Mouse (Mus musculus) bone marrow macrophage, adult 2 months (primary cell): ENCODE data around the gene Asf1b. TPM values are rescaled to one million over a fixed set of nuclear protein-coding genes. Genes with fewer than 3 reads are reported as not detected.
A peak's percentile ranks its signal among the peaks of the same experiment; 100 is the strongest.
"Not testable (repeated sequence)": the region's sequence is repeated elsewhere in the genome, so short reads cannot be mapped to it uniquely, and the experiment has no call there.

ENCODE experiments used
- H3K27ac ChIP-seq: 2 replicates; pipeline ENCODE4 v1.5.1; 2012; ENCODE audit warnings: low read depth, low read length; ENCODE audit not compliant: insufficient read depth
- H3K4me1 ChIP-seq: 2 replicates; pipeline ENCODE4 v1.6.1; 2012; ENCODE audit warnings: low read length; ENCODE audit not compliant: control insufficient read depth, insufficient read depth
- H3K4me3 ChIP-seq: 2 replicates; pipeline ENCODE4 v1.5.1; 2012; ENCODE audit warnings: mild to moderate bottlenecking, low read length, moderate library complexity; ENCODE audit not compliant: insufficient read depth
- CTCF ChIP-seq: IDR thresholded peaks from 2 replicates; pipeline ENCODE4 v1.5.1; 2012; ENCODE audit warnings: low read depth, mild to moderate bottlenecking, low read length, moderate library complexity
- POLR2A ChIP-seq: IDR thresholded peaks from 2 replicates; pipeline ENCODE4 v1.6.1; 2012; ENCODE audit warnings: mild to moderate bottlenecking, low read depth, low read length, borderline replicate concordance
- polyA plus RNA-seq: library from polyadenylated mRNA; stranded (reverse); fragments of >200 nt; gene quantifications from 2 replicates; pipeline ENCODE4 v1.2.4, GENCODE M21; 2012; ENCODE audit not compliant: missing spikeins, insufficient read depth, insufficient read length

The Asf1b gene
- polyA plus RNA-seq, 1 experiment, result 42.9 TPM

DNA sequence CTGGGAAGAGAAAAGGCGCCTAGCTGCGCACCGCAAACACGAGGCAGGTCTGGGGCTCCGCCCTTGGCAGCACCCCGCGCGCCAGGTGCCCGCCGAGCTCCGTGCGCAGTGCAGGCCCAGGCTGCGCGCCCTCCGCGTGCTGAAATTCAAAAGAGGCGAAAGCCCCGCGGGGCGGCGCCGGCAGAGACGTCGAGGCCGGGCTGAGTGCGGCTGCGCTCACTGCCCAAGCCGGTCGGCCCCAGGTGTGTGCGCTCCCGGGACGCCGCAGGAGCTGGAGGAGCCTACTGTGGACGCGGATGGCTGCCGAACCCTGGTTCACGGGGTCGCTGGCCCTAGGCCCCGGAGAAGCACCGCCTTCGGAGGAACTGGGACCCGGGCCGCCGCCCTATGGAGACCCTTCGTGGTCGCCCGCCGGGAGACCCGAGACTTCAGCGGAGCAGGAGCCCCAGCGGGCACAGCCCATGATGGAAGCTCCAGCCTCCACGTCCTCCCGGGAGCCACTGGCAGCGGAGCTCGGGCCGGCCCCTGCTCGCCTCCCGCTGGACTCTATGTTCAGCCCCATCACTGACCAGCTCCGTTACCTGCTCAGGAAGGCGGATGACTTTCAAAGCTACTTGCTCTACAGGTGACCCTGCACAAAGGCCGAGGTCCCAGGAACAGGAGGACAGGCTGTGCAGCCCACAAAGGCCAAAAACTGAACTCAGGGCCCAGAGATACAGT, 46.1 kb downstream of the Asf1b start, which contains the start of gene 1700067K01Rik:
Gene 1700067K01Rik (plus strand): TSS at position 222 of the 720 bp plus-strand sequence.
- H3K4me1 ChIP-seq, result peaks cover 21% of the 10 kb centered on the region
- TF ChIP-seq POLR2A (no peak), CTCF (no peak)
- no peak within 1 kb of the TSS for H3K4me3 ChIP-seq
- no peak within 1 kb of the TSS for H3K27ac ChIP-seq

DNA sequence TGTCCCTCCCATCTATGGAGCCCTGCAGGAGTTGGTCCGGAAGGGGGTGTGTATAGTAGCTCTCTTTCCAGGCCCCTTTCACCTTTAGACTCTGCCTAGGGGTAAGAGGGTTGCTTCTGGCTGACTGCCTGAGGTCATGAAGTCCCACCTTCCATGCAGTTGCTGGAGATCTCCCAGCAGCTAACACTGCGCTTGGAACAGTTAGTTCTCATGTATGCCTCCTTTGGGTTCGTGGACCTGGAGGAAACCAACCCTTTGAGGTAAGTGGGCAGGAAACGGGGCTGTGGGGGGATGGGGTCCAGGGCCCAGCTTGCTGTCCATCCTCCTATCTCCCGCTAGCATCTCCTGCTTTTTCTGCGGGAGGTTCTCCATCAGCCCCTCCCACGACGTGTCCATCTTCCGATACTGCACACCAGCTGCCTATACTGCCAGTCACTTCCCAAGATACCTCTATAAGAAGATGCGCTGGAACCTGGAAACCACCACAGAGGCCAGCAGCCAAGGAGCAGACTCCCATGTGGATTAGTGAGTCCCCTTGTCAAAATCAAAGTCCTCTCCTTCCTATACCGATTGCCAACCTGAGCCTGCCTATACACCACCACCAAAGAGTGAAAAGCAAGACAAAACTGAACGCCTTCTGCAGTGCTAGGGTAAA, 47.8 kb downstream of the Asf1b start:
- Histone ChIP-seq H3K4me1 (peaks cover 21% of the 10 kb centered on the region), H3K4me3 (no peak overlapping the region), H3K27ac (no peak overlapping the region)

DNA sequence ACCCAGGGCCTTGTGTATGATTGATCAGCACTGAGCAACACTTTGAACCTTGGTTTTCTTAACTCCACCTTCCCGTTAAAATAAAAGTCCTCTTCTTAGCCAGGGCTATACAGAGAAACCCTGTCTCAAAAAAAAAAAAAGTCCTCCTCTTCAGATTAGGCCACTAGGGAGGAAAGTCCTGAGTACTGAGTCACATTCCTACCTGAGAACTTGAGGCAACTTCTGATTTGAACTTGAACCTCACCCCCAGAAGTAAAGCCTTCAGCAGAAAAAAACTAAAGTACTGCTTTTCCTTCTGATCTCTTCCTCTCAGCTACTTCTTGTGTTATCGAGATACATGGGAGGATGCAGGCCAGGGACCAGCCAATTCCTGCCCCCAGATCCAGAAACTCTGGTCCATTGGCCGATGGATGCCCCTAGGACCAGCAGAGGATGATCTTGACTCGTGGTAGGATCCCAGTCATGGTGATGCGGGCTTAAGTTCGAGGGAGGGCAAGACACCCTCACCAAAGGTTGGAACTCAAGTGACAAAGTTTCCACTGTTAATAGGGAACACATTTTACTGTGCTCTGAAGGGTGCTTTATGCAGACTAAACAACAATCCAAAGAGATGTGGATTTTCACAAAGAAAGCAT, 48.4 kb downstream of the Asf1b start:
- peak overlapping the region; percentile 69 for H3K4me3 ChIP-seq

More for the DNA sequence above, 47.8 kb downstream of the Asf1b start:
- TF ChIP-seq POLR2A (no peak), CTCF (no peak)

DNA sequence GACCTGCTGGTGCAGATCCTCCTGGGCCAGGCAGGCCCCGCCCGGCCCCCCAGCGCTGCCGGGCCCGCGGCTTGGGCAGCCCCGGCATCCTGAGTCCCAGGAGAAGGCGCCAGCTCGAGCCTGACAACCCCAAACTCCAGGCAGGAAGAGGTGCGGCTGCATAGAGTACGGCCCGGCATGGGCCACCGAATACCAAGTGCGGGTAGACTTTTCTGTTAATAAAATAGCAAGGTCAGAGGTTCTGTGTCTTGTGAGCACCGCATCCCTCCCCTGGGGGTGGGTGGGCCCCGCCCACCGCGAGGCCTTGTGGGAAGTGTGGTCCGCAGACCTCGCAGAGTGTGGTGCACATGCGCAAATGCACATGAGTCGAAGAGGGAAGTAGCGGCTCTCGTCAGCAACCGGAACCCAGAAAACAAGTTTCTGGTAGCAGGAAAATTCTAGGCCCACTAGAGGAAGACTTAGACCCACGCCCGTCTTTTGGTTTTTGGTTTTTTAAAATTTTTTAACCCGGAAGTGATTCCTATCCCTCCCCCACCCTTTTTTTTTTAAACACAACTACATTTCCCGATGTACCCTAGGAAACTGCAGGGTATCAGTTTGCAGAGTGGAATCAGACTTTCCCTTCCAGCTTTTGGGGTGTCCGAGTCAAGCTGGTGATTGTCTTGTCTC, 49.4 kb downstream of the Asf1b start:
- H3K4me1 ChIP-seq, result peaks cover 17% of the 10 kb centered on the region
- peak overlapping the region; percentile 95 for H3K27ac ChIP-seq
- H3K4me3 ChIP-seq, result peak overlapping the region; percentile 69
- no peak for TF ChIP-seq CTCF
- 0 out of 2 replicates have a peak, but pooled peaks have one; percentile 50 for TF ChIP-seq POLR2A

More for the DNA sequence above, 48.4 kb downstream of the Asf1b start:
- Histone ChIP-seq H3K27ac (peak overlapping the region; percentile 75; the same call in 1 of the 2 replicates), H3K4me1 (peaks cover 21% of the 10 kb centered on the region)
- TF ChIP-seq CTCF, result no peak
- TF ChIP-seq POLR2A, result no peak

DNA sequence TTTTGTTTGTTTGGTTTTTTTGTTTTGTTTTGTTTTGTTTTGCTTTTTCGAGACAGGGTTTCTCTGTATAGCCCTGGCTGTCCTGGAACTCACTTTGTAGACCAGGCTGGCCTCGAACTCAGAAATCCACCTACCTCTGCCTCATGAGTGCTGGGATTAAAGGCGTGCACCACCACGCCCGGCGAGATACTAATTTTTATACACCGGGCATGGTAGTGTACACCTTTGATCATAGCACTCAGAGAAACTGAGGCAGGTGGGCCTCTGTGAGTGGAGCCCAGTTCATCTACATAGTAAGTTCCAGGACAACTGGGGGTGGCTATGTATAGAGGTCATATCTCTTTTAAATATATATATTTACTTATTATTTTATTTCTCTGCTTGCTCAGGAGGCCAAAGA, 50.2 kb downstream of the Asf1b start:
- peaks cover 17% of the 10 kb centered on the region for H3K4me1 ChIP-seq
- peak overlapping the region; percentile 95 for H3K27ac ChIP-seq
- H3K4me3 ChIP-seq, result not testable (repeated sequence)

DNA sequence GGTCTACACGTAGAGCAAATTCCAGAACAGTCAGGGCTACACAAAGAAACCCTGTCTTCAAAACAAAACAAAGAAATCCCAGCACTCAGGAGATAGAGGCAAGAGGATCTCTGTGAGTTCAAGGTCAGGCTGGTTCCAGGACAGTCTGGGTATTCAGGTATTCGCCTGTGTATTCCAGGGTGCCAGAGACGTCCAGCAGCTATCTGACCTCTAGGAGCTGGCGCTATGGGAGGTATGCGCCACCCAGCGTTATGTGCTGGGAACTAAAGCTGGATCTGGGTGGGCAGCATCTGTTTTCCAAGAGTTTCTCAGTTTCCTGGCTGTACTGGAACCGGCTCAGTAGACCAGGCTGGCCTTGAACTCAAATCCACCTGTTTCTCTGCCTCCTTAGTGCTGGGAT, 53.1 kb downstream of the Asf1b start:
- Histone ChIP-seq H3K4me3 (no peak overlapping the region), H3K27ac (no peak overlapping the region), H3K4me1 (peaks cover 21% of the 10 kb centered on the region)
- TF ChIP-seq POLR2A (no peak), CTCF (no peak)

DNA sequence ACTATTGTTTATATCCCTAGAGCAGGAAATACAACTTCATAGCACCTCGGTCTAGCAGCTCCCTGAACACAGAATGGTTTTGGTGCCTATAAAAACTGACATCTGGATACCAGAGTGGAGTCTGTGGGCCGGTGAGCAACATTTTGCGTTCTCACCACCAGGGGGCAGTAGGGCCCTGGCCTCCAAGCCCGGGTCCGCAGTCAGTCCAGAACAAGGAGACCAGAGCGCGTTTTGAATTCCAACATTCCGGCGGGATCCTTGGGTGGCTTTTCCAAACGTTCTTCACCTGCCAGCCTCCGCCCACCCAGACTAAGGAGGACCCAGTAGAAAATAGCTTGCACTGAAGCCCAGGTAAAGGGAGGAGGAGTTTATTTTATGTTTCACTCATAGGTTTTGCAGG, 54.6 kb downstream of the Asf1b start:
- Histone ChIP-seq H3K27ac (no peak overlapping the region), H3K4me3 (no peak overlapping the region), H3K4me1 (peaks cover 16% of the 10 kb centered on the region)
- TF ChIP-seq CTCF (peak; percentile 85), POLR2A (no peak)

DNA sequence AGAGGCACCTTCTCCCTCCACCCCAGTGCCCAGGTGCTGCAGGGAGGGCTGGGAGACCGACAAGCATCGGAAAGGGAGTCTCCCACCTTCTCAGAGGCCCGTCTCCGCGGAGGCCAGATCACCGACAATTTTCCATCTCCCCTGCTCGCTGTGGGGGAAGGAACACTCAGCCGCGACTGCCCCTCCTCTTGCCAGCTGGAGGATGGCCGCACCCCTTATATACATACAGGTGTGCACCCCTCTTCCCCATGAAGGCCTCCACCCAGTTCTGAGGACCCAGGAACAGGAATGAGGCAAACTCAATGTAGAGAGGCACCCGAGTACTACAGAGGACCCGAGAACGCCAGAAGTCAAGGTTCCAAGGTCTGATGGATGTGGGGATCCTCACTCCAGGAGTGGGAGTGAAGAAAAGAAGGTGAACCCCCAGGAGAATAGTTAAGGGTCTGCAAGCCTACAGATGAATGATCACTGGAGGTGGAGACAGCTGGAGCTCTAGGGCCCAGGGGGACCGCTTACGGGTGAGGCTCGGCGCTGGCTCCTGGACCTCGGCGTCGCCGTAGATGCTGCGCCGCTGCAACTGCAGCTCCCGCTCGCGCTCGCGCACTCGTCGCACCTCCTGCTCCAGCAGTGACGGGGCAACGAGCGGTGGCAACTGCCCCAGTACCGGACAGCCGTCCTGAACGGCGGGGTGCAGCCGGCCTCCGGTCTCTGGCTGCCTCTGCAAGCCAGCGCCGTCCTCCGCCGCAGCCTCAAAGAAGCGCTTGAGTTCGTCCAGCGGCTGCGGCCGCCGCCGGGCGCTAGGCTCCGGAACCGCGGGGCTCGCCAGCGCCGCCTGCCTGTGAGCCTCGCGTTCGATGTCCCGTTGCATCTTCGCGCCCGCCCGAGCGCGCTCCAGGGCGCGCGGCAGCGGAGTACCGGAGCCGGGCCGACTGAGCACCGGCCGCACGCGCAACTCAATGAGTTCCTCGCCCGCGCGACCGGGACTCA, 55.6 kb downstream of the Asf1b start:
- Histone ChIP-seq H3K27ac (no peak overlapping the region), H3K4me1 (peaks cover 9% of the 10 kb centered on the region), H3K4me3 (peak overlapping the region; percentile 55)
- TF ChIP-seq CTCF, result no peak
- no peak for TF ChIP-seq POLR2A
